Mouse (Mus musculus) spleen, adult 18-20 months (tissue): Measurements from ENCODE around the gene D6Wsu163e.

Experiments
- DNase-seq, 2 experiments: peaks; one replicate each; pipeline ENCODE4 v3.0.0; 2022; ENCODE audit warnings: mixed read lengths in 2 of 2

The D6Wsu163e gene

GRCm38 (mm10) chr6:127010021-127010420, 70.3 kb downstream of the D6Wsu163e start:
- DNase-seq, result no peak

GRCm38 (mm10) chr6:127011947-127012535, 72.3 kb downstream of the D6Wsu163e start:
- DNase-seq, result no peak

GRCm38 (mm10) chr6:127014906-127015770, 75.4 kb downstream of the D6Wsu163e start, which contains the start of gene Fgf6:
Fgf6 (plus strand) TSS chr6:127015586.
- DNase-seq, result no peak

- DNase-seq, result no peak
Measured at GRCm38 (mm10) chr6:127019254-127019653, 79.5 kb downstream of the D6Wsu163e start.

GRCm38 (mm10) chr6:127020431-127020830, 80.7 kb downstream of the D6Wsu163e start:
- no peak for DNase-seq

GRCm38 (mm10) chr6:127024836-127025235, 85.1 kb downstream of the D6Wsu163e start:
- no peak for DNase-seq
